ENCODE assay signal across 14 mouse cellular contexts in genomic region chr5:44253449-44253848, GRCm38 (mm10).
"Had no signal": no experiment of that assay in that cellular context is flagged by ENCODE, and none has a peak within 500 bp of the region (broad histone marks: within the 10 kb centered on the region; RNA-seq: fewer than 3 reads in every experiment).

No protein-coding gene starts in this region.

- H3K4me3 ChIP-seq: layer of hippocampus, adult 2 months; limb, embryonic 13.5 days; liver, embryonic 12.5 days; neural tube, embryonic 13.5 days; stomach, embryonic 15.5 days had no signal

- H3K9me3 ChIP-seq: limb, embryonic 13.5 days; liver, embryonic 12.5 days; neural tube, embryonic 13.5 days; stomach, embryonic 15.5 days had no signal

- H3K4me2 ChIP-seq: limb, embryonic 13.5 days; liver, embryonic 12.5 days; midbrain, embryonic 11.5 days; neural tube, embryonic 13.5 days; stomach, embryonic 15.5 days had no signal

- DNase-seq: kidney, adult 18-20 months; kidney, postnatal 10 days; kidney, postnatal 4 days; lung, adult 18-20 months; lung, postnatal 36 days; right cerebral cortex, postnatal 14 days; thymus, postnatal 14 days had no signal

- ATAC-seq: liver, embryonic 12.5 days; midbrain, embryonic 16.5 days had no signal

- H3K27me3 ChIP-seq: limb, embryonic 13.5 days; liver, embryonic 12.5 days; neural tube, embryonic 13.5 days; stomach, embryonic 15.5 days had no signal

- H3K9ac ChIP-seq: limb, embryonic 13.5 days; liver, embryonic 12.5 days; neural tube, embryonic 13.5 days; stomach, embryonic 15.5 days had no signal

- H3K27ac ChIP-seq: layer of hippocampus, adult 2 months; limb, embryonic 13.5 days; liver, embryonic 12.5 days; neural tube, embryonic 13.5 days; stomach, embryonic 15.5 days had no signal

- H3K4me1 ChIP-seq: limb, embryonic 13.5 days; neural tube, embryonic 13.5 days; stomach, embryonic 15.5 days had no signal

- H3K36me3 ChIP-seq: limb, embryonic 13.5 days; liver, embryonic 12.5 days; neural tube, embryonic 13.5 days; stomach, embryonic 15.5 days had no signal
